Mouse (Mus musculus) spleen, adult 12 weeks (tissue): ENCODE data around the gene Ldb3.

ENCODE experiments used
- DNase-seq: peaks from one replicate; pipeline ENCODE4 v3.0.0; 2022; ENCODE audit warnings: low spot score

Ldb3 gene

DNA sequence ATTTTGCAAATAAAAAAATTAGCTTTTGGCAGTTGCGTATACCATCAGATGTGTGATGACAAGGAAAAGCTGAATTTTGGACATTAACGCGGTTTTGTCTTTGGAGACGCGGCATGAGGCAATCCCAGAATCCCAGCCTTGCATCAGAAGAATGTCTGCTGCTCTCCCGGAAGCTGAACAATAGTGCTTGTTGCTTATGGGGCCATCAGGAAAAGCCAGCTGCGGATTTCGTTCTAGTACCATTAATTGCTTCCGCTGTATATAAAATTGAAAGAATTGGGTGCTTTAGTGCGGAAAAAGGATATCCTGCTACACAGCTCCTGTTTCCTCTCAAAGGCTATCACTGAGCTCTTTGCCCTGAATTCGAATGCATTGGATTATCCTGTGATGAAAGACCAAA is 76.6 kb downstream of the Ldb3 start:
- DNase-seq = no peak

DNA sequence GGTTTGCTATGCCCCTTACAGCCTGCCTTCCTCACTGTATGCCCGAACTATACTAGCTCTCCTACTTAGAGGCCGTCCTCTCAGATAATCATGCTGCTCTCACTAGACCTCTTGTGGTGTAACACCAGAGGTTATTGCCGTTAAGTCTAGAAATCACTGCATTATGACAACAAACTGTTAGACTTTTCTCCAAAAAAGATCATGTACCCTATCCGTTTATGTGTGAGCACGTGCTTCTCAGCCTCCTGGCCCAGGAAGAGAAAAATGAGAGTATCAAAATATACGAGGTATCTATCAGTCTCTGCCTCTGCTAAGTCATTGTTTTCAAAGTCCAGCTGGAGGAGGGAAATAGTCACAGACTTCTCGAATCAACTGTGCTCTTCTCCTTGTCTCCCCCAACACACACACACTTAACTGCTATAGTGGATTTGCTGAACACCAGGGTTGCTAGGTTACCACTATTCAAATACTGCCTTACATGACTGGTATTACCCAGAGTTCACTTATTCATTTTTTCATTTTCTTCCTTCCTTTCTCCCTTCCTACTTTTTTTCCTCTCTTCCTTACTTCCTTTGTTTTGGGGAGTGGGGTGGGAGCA is 79.5 kb downstream of the Ldb3 start:
- no peak for DNase-seq

GRCm38 (mm10) chr14:34508187-34508840 is 80.2 kb downstream of the Ldb3 start:
- DNase-seq = no peak

- no peak for DNase-seq
These were observed 83.2 kb downstream of the Ldb3 start for GRCm38 (mm10) chr14:34505309-34505708.

DNA sequence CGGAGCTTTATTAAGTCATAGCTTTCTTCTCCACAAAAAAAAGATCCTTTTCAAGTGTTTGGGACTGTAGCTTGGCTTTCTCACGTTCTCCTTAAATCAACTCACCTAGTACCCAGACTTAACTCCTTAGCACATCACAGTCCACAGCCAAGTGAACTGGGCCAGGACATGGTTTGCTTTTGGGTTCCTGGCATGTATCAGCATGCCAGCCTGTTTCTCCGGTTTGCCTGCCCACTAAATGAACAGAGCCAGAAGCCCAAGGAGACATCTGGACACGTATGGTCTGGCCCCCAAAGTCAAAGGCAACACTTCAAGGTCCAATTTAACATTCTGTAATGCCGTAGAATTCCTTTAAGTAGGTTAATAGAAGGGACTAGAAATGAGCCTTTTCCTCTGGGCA is 84.1 kb downstream of the Ldb3 start:
- no peak for DNase-seq

DNA sequence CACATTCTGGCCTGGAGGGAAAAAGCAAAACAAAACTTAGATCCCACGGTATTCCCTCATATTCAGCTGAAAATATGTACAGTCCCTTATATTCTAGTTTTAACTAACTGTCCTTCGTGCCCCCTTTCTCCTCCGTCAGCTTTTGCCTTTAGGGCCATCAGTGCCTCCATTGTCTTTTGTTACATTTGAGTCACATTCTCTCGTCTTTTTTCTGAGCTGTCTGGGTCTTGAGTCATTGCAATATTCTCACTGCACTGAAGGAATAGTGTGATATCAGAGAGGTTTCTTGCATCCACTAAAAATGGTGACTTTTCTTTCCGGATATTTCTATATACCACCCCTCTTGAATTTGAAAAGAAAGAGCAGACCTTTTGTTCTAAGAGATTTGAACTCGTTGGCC is 84.7 kb downstream of the Ldb3 start:
- DNase-seq = no peak

DNA sequence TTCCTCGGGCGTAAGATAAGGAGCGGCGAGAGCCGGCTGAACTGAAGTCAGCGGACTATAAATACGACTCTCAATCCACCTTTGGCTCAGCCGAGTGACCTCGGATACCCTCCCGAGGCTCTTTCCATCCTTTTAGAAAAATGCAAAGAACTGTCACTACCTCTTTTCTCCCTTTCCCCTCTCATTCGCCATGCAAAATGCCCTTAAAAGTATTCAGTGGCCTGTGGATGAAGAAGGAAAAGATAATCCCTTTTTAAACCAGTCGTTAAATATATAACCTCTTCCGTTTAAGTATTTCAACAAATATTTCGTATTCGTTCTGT is 85.2 kb downstream of the Ldb3 start, which contains the start of gene Bmpr1a:
Gene Bmpr1a, minus strand, starts transcription at position 17 of the 323 bp plus-strand sequence.
- no peak for DNase-seq

DNA sequence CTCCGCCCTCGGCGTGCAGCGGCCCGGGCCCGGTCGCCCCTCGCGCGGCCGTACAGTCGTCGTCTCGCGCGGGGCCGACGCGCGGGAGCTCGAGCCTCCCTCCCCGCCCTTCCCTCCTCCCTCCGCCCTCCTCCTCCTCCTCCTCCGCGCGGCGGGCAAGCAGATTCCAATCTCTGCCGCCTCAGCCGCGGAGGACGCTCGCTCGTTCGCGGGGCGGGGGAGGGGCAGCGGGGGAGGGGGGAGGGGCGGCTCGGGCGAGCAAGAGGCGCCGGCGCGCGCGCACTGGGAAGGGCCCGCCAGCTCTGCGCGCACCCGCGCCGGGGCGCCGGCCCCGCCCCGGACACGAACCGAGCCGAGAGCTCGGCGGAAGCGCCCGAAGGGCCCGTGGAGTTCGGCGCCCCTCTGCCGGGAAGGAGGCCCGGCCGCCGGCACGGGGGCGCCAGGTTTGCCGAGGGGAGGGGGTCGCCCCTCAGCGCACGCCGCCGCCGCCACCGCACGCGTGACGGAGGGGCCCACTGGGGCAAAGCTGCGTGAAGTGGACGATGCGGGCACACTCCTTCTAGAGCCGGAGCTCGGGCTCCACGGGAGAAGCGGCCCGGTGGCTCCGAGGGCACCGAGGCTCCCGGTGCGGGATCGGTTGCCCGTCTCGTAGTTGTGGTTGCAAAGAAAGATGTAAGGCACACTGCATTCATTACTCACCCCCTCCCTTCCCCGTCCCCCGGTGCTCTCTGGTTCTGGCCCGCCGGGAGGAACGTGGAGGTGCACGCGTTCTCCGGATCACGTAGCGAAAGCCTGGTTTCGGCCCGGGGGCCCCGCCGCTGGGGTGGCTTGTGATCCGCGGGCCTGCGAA is 85.8 kb downstream of the Ldb3 start:
- DNase-seq = no peak

- DNase-seq = no peak
These were observed 86.5 kb downstream of the Ldb3 start for GRCm38 (mm10) chr14:34501804-34502474.

GRCm38 (mm10) chr14:34501447-34501803 is 87.1 kb downstream of the Ldb3 start:
- DNase-seq = no peak

- no peak for DNase-seq
These were observed 88.2 kb downstream of the Ldb3 start for GRCm38 (mm10) chr14:34500309-34500708.

GRCm38 (mm10) chr14:34499664-34500063 is 88.8 kb downstream of the Ldb3 start:
- no peak for DNase-seq

DNA sequence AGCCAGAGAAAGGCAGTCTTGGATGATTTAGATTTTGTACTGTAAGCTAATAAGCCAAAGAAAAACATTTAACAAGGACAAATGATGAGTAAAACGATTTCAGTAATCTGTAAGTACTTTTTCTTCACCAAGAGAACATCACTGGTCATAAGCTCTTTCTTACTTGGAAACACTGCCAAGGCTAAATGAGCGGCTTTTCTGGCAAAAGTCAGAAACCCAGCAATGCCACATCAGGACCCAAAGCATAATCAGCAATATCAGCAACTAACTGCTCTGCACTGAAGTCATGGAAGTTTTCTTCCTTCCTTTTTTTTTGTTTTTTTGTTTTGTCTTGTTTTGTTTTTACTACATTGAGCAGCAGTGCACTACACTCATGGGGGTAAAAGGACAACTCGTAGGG is 91.1 kb downstream of the Ldb3 start:
- no peak for DNase-seq

DNA sequence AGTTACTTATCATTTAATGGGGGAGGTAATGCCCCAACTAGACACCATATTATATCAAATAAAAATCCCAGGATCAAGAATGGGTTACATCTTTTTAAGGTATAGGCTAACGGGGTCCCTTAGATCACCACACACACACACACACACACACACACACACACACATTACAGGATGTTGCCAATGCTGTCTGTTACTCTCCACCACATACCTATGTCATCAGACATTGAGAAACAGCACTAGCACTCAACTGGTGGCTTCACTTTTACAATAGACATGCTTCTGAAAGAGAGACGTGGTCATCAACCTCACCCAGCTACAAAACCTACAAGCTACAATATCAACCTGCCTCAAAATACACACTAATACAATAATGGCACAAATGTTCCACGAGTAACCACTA is 94.8 kb downstream of the Ldb3 start:
- no peak for DNase-seq

DNA sequence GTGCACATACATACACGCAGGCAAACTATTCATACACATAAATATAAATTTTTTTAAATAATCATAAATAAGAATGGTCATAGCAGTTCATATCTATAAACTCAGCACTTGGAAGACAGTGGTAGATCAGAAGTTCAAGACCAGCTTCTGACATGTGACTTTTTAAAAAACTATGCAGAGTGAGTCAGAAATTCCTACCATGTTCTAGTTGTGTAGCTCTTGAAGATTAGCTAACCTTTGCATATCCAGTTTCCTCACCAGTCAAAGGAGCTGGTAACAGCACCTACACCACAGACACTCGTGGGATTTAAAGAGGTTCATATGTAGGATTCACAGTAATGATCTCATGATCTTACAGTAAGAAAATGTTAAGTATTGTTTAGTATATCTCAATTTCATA is 95.8 kb downstream of the Ldb3 start:
- no peak for DNase-seq

GRCm38 (mm10) chr14:34490965-34491364 is 97.5 kb downstream of the Ldb3 start:
- no peak for DNase-seq

DNA sequence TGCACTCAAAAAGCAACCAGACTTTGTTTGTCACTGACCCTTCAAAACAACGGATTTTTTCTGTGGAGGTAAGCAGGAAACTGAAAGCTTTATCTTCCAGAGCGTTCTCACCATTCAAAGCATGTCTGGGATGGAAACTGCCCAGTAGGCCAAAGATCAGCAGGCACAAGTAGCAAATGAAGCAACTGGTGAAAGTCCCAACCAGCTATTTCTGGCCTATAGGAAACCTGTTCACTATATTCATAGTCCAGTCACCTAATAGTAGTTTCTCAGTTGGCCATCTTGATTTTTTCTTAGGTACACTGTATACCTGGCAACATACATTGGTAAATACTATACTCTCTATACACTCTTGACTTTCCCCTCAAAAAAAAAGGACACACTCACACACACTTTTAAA is 98.6 kb downstream of the Ldb3 start:
- DNase-seq = no peak

GRCm38 (mm10) chr14:34486169-34486568 is 102.3 kb downstream of the Ldb3 start:
- no peak for DNase-seq

- no peak for DNase-seq
These were observed 104.8 kb downstream of the Ldb3 start for GRCm38 (mm10) chr14:34483469-34484341.
